Mouse (Mus musculus) myocyte (in vitro differentiated cells): ENCODE measurements around the gene Sec14l1. TPM values are rescaled to one million over a fixed set of nuclear protein-coding genes. Genes with fewer than 3 reads are reported as not detected.

Source experiments
- H3K27me3 ChIP-seq: one replicate; pipeline ENCODE4 v1.6.1; 2011; ENCODE audit not compliant: control insufficient read depth, insufficient read depth, insufficient read length
- H3K36me3 ChIP-seq: one replicate; pipeline ENCODE4 v1.6.1; 2011; ENCODE audit not compliant: control insufficient read depth, insufficient read depth
- H3K4me2 ChIP-seq: one replicate; pipeline ENCODE4 v1.6.1; 2011; ENCODE audit warnings: low read depth, control low read depth
- H3K4me3 ChIP-seq: one replicate; pipeline ENCODE4 v1.5.1; 2011; ENCODE audit warnings: mild to moderate bottlenecking, control low read depth, moderate library complexity
- H3K79me2 ChIP-seq: one replicate; pipeline ENCODE4 v1.6.1; 2011; ENCODE audit not compliant: control insufficient read depth, insufficient read depth
- H3ac ChIP-seq: one replicate; pipeline ENCODE4 v1.6.1; 2011; ENCODE audit not compliant: control insufficient read depth, insufficient read length
- CEBPB ChIP-seq: IDR thresholded peaks from 2 replicates; pipeline ENCODE4 v1.6.1; 2011; ENCODE audit warnings: mild to moderate bottlenecking, moderate library complexity; ENCODE audit not compliant: poor library complexity, insufficient read depth, severe bottlenecking
- E2F4 ChIP-seq: IDR thresholded peaks from one replicate; pipeline ENCODE4 v1.6.1; 2011; ENCODE audit warnings: mild to moderate bottlenecking, control low read depth, moderate library complexity; ENCODE audit not compliant: insufficient read depth
- MAX ChIP-seq: IDR thresholded peaks from one replicate; pipeline ENCODE4 v1.6.1; 2011; ENCODE audit warnings: low read depth, mild to moderate bottlenecking, control low read depth
- MYOD1 ChIP-seq, 3 experiments: IDR thresholded peaks; one replicate each; pipeline ENCODE4 v1.6.1; 2011; ENCODE audit warnings: control low read depth in 2 of 3, low read depth in 2 of 3, mild to moderate bottlenecking in 2 of 3, moderate library complexity in 1 of 3; ENCODE audit not compliant: insufficient read length in 2 of 3, control insufficient read depth in 1 of 3
- MYOG ChIP-seq, 3 experiments: IDR thresholded peaks; one replicate each; pipeline ENCODE4 v1.6.1; 2011; ENCODE audit warnings: control low read depth in 2 of 3, low read depth in 2 of 3, mild to moderate bottlenecking in 2 of 3; ENCODE audit not compliant: insufficient read length in 2 of 3, control insufficient read depth in 1 of 3, insufficient read depth in 1 of 3
- POLR2A ChIP-seq: IDR thresholded peaks from one replicate; pipeline ENCODE4 v1.6.1; 2011; ENCODE audit warnings: low read depth, mild to moderate bottlenecking, control low read depth, moderate library complexity; ENCODE audit not compliant: insufficient read length
- POLR2AphosphoS2 ChIP-seq: IDR thresholded peaks from one replicate; pipeline ENCODE4 v1.6.1; 2011; ENCODE audit warnings: low read depth, control low read depth; ENCODE audit not compliant: insufficient read length
- REST ChIP-seq: IDR thresholded peaks from one replicate; pipeline ENCODE4 v1.6.1; 2011; ENCODE audit warnings: mild to moderate bottlenecking, control low read depth, moderate library complexity; ENCODE audit not compliant: insufficient read depth, insufficient read length
- SRF ChIP-seq: IDR thresholded peaks from one replicate; pipeline ENCODE4 v1.6.1; 2011; ENCODE audit warnings: low read depth; ENCODE audit not compliant: control insufficient read depth, insufficient read length
- TCF12 ChIP-seq: IDR thresholded peaks from one replicate; pipeline ENCODE4 v1.6.1; 2011; ENCODE audit warnings: mild to moderate bottlenecking, control low read depth; ENCODE audit not compliant: poor library complexity, insufficient read depth, severe bottlenecking
- TCF3 ChIP-seq: IDR thresholded peaks from one replicate; pipeline ENCODE4 v1.6.1; 2011; ENCODE audit warnings: low read depth, control low read depth; ENCODE audit not compliant: insufficient read length
- USF1 ChIP-seq: IDR thresholded peaks from one replicate; pipeline ENCODE4 v1.6.1; 2011; ENCODE audit warnings: low read depth, mild to moderate bottlenecking, control low read depth, moderate library complexity
- polyA plus RNA-seq: library from polyadenylated mRNA; unstranded; fragments of >200 nt; fragmentation: generic; extraction: Trizol; gene quantifications from one replicate; pipeline ENCODE4 v1.2.1, GENCODE M21; 2012; ENCODE audit warnings: missing spikeins

Gene Sec14l1
- polyA plus RNA-seq, 1 experiment = 84.8 TPM

GRCm38 (mm10) chr11:117070711-117071110 lies 44.3 kb upstream of the Sec14l1 start:
- Histone ChIP-seq H3K36me3 (no peaks in the 10 kb centered on the region), H3K4me2 (no peak overlapping the region), H3K27me3 (no peaks in the 10 kb centered on the region), H3K79me2 (no peaks in the 10 kb centered on the region), H3K4me3 (no peak overlapping the region), H3ac (no peak overlapping the region)
- TF ChIP-seq POLR2A (no peak), CEBPB (no peak), TCF3 (no peak), REST (no peak), TCF12 (no peak), USF1 (no peak), POLR2AphosphoS2 (no peak), MAX (no peak), MYOD1 (IDR thresholded peaks at IDR 0.05; ENCODE audit: control insufficient read depth in 1 of 3, insufficient read length in 2 of 3, low read depth in 2 of 3) (no peak), E2F4 (no peak), SRF (no peak), MYOG (IDR thresholded peaks at IDR 0.05; ENCODE audit: control insufficient read depth in 1 of 3, insufficient read depth in 1 of 3, insufficient read length in 2 of 3, low read depth in 2 of 3) (no peak)

- TF ChIP-seq MYOD1 (IDR thresholded peaks at IDR 0.05; ENCODE audit: control insufficient read depth in 1 of 3, insufficient read length in 2 of 3, low read depth in 2 of 3) (no peak), E2F4 (no peak), POLR2AphosphoS2 (no peak), USF1 (no peak)
- Histone ChIP-seq H3K79me2 (peaks cover 9% of the 10 kb centered on the region), H3ac (no peak overlapping the region), H3K27me3 (no peaks in the 10 kb centered on the region), H3K4me2 (peak overlapping the region; percentile 65), H3K4me3 (no peak overlapping the region), H3K36me3 (no peaks in the 10 kb centered on the region)
These were observed 42.8 kb upstream of the Sec14l1 start for GRCm38 (mm10) chr11:117072128-117072527.

- H3K4me3 ChIP-seq = no peak overlapping the region
- TF ChIP-seq TCF12 (no peak), MAX (no peak), REST (no peak), POLR2AphosphoS2 (no peak), MYOD1 (IDR thresholded peaks at IDR 0.05; ENCODE audit: control insufficient read depth in 1 of 3, insufficient read length in 2 of 3, low read depth in 2 of 3) (no peak), TCF3 (no peak), POLR2A (no peak), USF1 (no peak)
These were observed 41.5 kb upstream of the Sec14l1 start for GRCm38 (mm10) chr11:117073426-117073825.

GRCm38 (mm10) chr11:117076576-117077196 lies 38.3 kb upstream of the Sec14l1 start:
- Histone ChIP-seq H3ac (peak overlapping the region; percentile 48), H3K79me2 (peaks cover 35% of the 10 kb centered on the region), H3K4me2 (peak overlapping the region; percentile 98), H3K27me3 (no peaks in the 10 kb centered on the region), H3K36me3 (peaks cover 27% of the 10 kb centered on the region), H3K4me3 (peak overlapping the region; percentile 91)
- TF ChIP-seq CEBPB (no peak), MYOG (IDR thresholded peaks at IDR 0.05; ENCODE audit: control insufficient read depth in 1 of 3, insufficient read depth in 1 of 3, insufficient read length in 2 of 3, low read depth in 2 of 3) (peak in 1 of 3 experiments; percentile 7), USF1 (no peak), MYOD1 (IDR thresholded peaks at IDR 0.05; ENCODE audit: control insufficient read depth in 1 of 3, insufficient read length in 2 of 3, low read depth in 2 of 3) (no peak), REST (no peak), MAX (no peak), POLR2A (peak; percentile 91), POLR2AphosphoS2 (peak; percentile 97), SRF (no peak), TCF12 (no peak), E2F4 (no peak), TCF3 (no peak)

More at GRCm38 (mm10) chr11:117073426-117073825, 41.5 kb upstream of the Sec14l1 start:
- Histone ChIP-seq H3K4me2 (no peak overlapping the region), H3K36me3 (peaks cover 8% of the 10 kb centered on the region), H3K27me3 (no peaks in the 10 kb centered on the region), H3ac (no peak overlapping the region), H3K79me2 (peaks cover 22% of the 10 kb centered on the region)

- Histone ChIP-seq H3K4me3 (peak overlapping the region; percentile 91), H3ac (peak overlapping the region; percentile 48), H3K36me3 (peaks cover 27% of the 10 kb centered on the region), H3K4me2 (peak overlapping the region; percentile 98), H3K27me3 (no peaks in the 10 kb centered on the region), H3K79me2 (peaks cover 35% of the 10 kb centered on the region)
- TF ChIP-seq MYOD1 (IDR thresholded peaks at IDR 0.05; ENCODE audit: control insufficient read depth in 1 of 3, insufficient read length in 2 of 3, low read depth in 2 of 3) (no peak), TCF3 (no peak), POLR2AphosphoS2 (no peak), MYOG (IDR thresholded peaks at IDR 0.05; ENCODE audit: control insufficient read depth in 1 of 3, insufficient read depth in 1 of 3, insufficient read length in 2 of 3, low read depth in 2 of 3) (no peak), CEBPB (no peak), MAX (no peak), SRF (no peak), POLR2A (no peak), TCF12 (no peak), E2F4 (no peak)
These were observed 37.7 kb upstream of the Sec14l1 start for GRCm38 (mm10) chr11:117077227-117077626.
